Mouse (Mus musculus): ENCODE data around the gene Usp22.
A peak's percentile ranks its signal among the peaks of the same experiment; 100 is the strongest.

- TF ChIP-seq CTCF (IDR thresholded peaks at IDR 0.05; ENCODE audit: low read depth) = peak; percentile 96
- TF ChIP-seq EP300 (IDR thresholded peaks at IDR 0.05; ENCODE audit: low read depth) = no peak
Measured at GRCm38 (mm10) chr11:61193392-61193791, 18.5 kb upstream of the Usp22 start.

Measured in liver, embryonic 14.5 days (tissue).